Mouse (Mus musculus) intestine, embryonic 14.5 days (tissue): ENCODE data around the gene Plk2. TPM values are rescaled to one million over a fixed set of nuclear protein-coding genes. Genes with fewer than 3 reads are reported as not detected.

Source experiments
- ATAC-seq: fragments of 200-750 bp; cut with Nextera tagmentation; replicated peaks from 2 replicates; pipeline ENCODE4 v1.8.0; 2017; ENCODE audit warnings: low read depth, moderate number of reproducible peaks, moderate TSS enrichment, moderate library complexity; ENCODE audit not compliant: low FRiP score, low TSS enrichment
- DNase-seq: peaks from one replicate; pipeline ENCODE4 v3.0.0-alpha.2; 2018; ENCODE audit warnings: low spot score
- H3K27ac ChIP-seq: fragments of 300-500 bp; sonication (generic); 2 replicates; pipeline ENCODE4 v1.5.1; 2014; ENCODE audit warnings: low read depth, mild to moderate bottlenecking, control low read depth
- H3K27me3 ChIP-seq: fragments of 300-500 bp; sonication (generic); replicated peaks from 2 replicates; pipeline ENCODE4 v1.6.1; 2014; ENCODE audit warnings: low read length, control low read depth; ENCODE audit not compliant: control insufficient read depth, insufficient read depth
- H3K36me3 ChIP-seq: fragments of 300-500 bp; sonication (generic); 2 replicates; pipeline ENCODE4 v1.6.1; 2014; ENCODE audit warnings: low read length, control low read depth; ENCODE audit not compliant: control insufficient read depth, insufficient read depth
- H3K4me1 ChIP-seq: fragments of 300-500 bp; sonication (generic); replicated peaks from 2 replicates; pipeline ENCODE4 v1.6.1; 2014; ENCODE audit warnings: low read length, control low read depth, mixed read lengths; ENCODE audit not compliant: control insufficient read depth, insufficient read depth
- H3K4me2 ChIP-seq: fragments of 300-500 bp; sonication (generic); 2 replicates; pipeline ENCODE4 v1.6.1; 2014; ENCODE audit warnings: low read length
- H3K4me3 ChIP-seq: fragments of 300-500 bp; sonication (generic); 2 replicates; pipeline ENCODE4 v1.5.1; 2014; ENCODE audit warnings: low read depth, low read length, control low read depth, mixed read lengths
- H3K9ac ChIP-seq: fragments of 300-500 bp; sonication (generic); 2 replicates; pipeline ENCODE4 v1.6.1; 2014; ENCODE audit warnings: mild to moderate bottlenecking, low read length
- H3K9me3 ChIP-seq: fragments of 300-500 bp; sonication (generic); 2 replicates; pipeline ENCODE4 v1.6.1; 2016; ENCODE audit warnings: low read length, control low read depth; ENCODE audit not compliant: control insufficient read depth
- WGBS: fragments of 180-500 bp; shearing (Covaris S2); extraction: QIAGEN DNeasy Blood & Tissue Kit; methylation state at CpG from one replicate; pipeline ENCODE4 v1.1.7; 2014; 5-methylcytosine and 5-hydroxymethylcytosine counted together
- polyA plus RNA-seq: library from polyadenylated mRNA; unstranded; fragments of >200 nt; fragmentation: Nextera tagmentation; extraction: Ambion mirVana; gene quantifications from 2 replicates; pipeline ENCODE4 v1.2.1, GENCODE M21; 2014

The Plk2 gene
- polyA plus RNA-seq, 1 experiment from 2014 or later: 80.1 TPM

DNA sequence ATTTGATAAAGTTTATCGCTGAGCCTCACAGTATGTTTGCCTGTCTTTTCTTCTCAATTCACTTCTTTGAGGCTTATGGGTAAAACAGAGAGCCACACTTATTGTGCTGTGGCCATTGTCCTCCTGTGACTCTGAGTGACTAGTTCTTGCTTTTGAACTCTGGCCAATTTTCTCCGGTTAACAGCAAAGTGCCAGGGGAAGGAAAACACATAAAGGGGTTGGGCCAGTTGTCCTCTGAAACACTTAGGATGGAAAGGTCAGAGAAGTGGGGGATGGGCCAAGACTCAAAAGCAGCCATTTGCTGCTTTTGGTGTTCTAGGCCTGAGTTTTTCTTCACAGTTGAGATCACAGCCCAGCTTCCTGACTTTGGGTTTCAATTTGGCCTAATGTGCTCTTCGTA, 50.0 kb downstream of the Plk2 start:
- Histone ChIP-seq H3K9ac (no peak overlapping the region), H3K36me3 (no peaks in the 10 kb centered on the region), H3K4me1 (peaks cover 8% of the 10 kb centered on the region), H3K9me3 (no peaks in the 10 kb centered on the region), H3K4me2 (no peak overlapping the region), H3K27me3 (no peaks in the 10 kb centered on the region), H3K4me3 (no peak overlapping the region), H3K27ac (no peak overlapping the region)
- DNase-seq (no peak), ATAC-seq (no peak)
- 57% methylated on average over 3 of the region's 3 CpGs for WGBS

DNA sequence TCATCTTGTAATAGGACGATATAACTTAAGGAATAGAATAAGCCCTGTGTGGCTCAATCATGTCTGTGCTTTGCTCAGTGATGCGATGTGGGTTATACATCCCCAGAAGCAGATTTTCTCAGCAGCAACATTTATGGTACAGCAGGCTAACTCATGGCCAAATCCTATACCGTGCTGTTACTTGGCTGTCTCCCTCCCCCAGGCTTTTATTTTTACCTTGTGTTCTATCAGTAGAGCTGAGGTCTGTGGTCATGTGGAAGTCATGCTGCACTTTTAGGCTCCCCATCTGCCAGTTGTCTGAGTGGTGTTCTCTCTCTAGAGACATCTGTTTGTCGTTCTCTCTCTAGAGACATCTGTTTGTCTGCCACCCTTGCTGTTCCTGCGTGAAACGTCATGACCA, 51.6 kb downstream of the Plk2 start:
- no peak for ATAC-seq
- no peaks in the 10 kb centered on the region for H3K36me3 ChIP-seq
- no peak overlapping the region for H3K9ac ChIP-seq
- no peak for DNase-seq
- H3K4me2 ChIP-seq: no peak overlapping the region
- H3K27me3 ChIP-seq: no peaks in the 10 kb centered on the region
- peaks cover 8% of the 10 kb centered on the region for H3K4me1 ChIP-seq
- H3K4me3 ChIP-seq: no peak overlapping the region
- no peaks in the 10 kb centered on the region for H3K9me3 ChIP-seq
- 81% methylated on average over 6 of the region's 6 CpGs for WGBS
- no peak overlapping the region for H3K27ac ChIP-seq

DNA sequence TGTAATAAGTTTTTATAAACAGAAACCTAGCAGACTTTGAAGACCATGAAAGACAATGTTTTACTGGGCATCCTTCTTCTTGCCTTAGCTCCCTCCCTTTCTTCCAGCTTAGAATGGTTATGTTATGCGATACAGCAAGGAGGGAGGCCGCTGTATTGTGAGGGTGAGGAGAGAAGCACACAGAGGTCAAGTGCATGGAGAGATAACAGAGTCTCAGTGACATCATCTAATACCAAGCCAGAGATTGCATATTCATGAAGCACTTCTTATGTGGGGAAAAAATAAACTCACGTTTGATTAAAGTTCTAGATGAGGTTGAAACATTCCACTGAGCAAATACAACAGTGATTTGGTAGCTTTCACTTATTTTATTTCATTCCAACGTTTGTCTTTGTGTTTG, 55.2 kb downstream of the Plk2 start:
- H3K27ac ChIP-seq: no peak overlapping the region
- no peaks in the 10 kb centered on the region for H3K9me3 ChIP-seq
- H3K4me2 ChIP-seq: no peak overlapping the region
- WGBS: 57% methylated on average over 4 of the region's 4 CpGs
- peaks cover 4% of the 10 kb centered on the region for H3K4me1 ChIP-seq
- ATAC-seq: 0 out of 2 replicates have a peak, but pooled peaks have one; percentile 43
- no peaks in the 10 kb centered on the region for H3K36me3 ChIP-seq
- H3K9ac ChIP-seq: no peak overlapping the region
- no peak overlapping the region for H3K4me3 ChIP-seq
- no peaks in the 10 kb centered on the region for H3K27me3 ChIP-seq
- DNase-seq: no peak

Other genes starting within 250 kb of the Plk2 start
- 5.5 and 8.3 TPM in 2 replicates for gene Rab3c, start 114.0 kb upstream of the Plk2 start, polyA plus RNA-seq
- gene Gapt, start 37.8 kb upstream of the Plk2 start, polyA plus RNA-seq: 0.23 and 0.49 TPM in 2 replicates